Mouse (Mus musculus) neural tube, embryonic 14.5 days (tissue): ENCODE data around the gene Clip4. TPM values are rescaled to one million over a fixed set of nuclear protein-coding genes. Genes with fewer than 3 reads are reported as not detected.

ENCODE experiments used
- ATAC-seq: fragments of 200-750 bp; cut with Nextera tagmentation; 2 replicates; pipeline ENCODE4 v1.8.0; 2017; ENCODE audit warnings: low read depth, mild to moderate bottlenecking, moderate TSS enrichment, moderate library complexity
- H3K27ac ChIP-seq: fragments of 300-500 bp; sonication (generic); 2 replicates; pipeline ENCODE4 v1.5.1; 2014; ENCODE audit warnings: low read depth, mild to moderate bottlenecking, control low read depth, low read length, moderate library complexity, mixed read lengths
- H3K27me3 ChIP-seq: fragments of 300-500 bp; sonication (generic); 2 replicates; pipeline ENCODE4 v1.6.1; 2014; ENCODE audit warnings: low read length; ENCODE audit not compliant: control insufficient read depth, insufficient read depth
- H3K36me3 ChIP-seq: fragments of 300-500 bp; sonication (generic); 2 replicates; pipeline ENCODE4 v1.6.1; 2014; ENCODE audit warnings: low read length, mixed read lengths; ENCODE audit not compliant: control insufficient read depth, insufficient read depth
- H3K4me1 ChIP-seq: fragments of 300-500 bp; sonication (generic); 2 replicates; pipeline ENCODE4 v1.6.1; 2014; ENCODE audit warnings: low read length; ENCODE audit not compliant: control insufficient read depth, insufficient read depth
- H3K4me2 ChIP-seq: fragments of 300-500 bp; sonication (generic); 2 replicates; pipeline ENCODE4 v1.6.1; 2014; ENCODE audit warnings: mild to moderate bottlenecking, low read depth, low read length, control low read depth
- H3K4me3 ChIP-seq: fragments of 300-500 bp; sonication (generic); 2 replicates; pipeline ENCODE4 v1.5.1; 2014; ENCODE audit warnings: low read depth, low read length, control low read depth, mixed read lengths
- H3K9ac ChIP-seq: fragments of 300-500 bp; sonication (generic); replicated peaks from 2 replicates; pipeline ENCODE4 v1.6.1; 2014; ENCODE audit warnings: low read depth, mild to moderate bottlenecking, control low read depth, low read length, mixed read lengths
- H3K9me3 ChIP-seq: fragments of 300-500 bp; sonication (generic); 2 replicates; pipeline ENCODE4 v1.6.1; 2016; ENCODE audit warnings: low read length; ENCODE audit not compliant: control insufficient read depth
- WGBS: fragments of 180-500 bp; shearing (Covaris S2); extraction: QIAGEN DNeasy Blood & Tissue Kit; methylation state at CpG from one replicate; pipeline ENCODE4 v1.1.7; 2014; 5-methylcytosine and 5-hydroxymethylcytosine counted together
- polyA plus RNA-seq: library from polyadenylated mRNA; unstranded; fragments of >200 nt; fragmentation: Nextera tagmentation; extraction: Ambion mirVana; gene quantifications from 2 replicates; pipeline ENCODE4 v1.2.1, GENCODE M21; 2014

Clip4 gene
- polyA plus RNA-seq, 1 experiment from 2014 or later: 22.5 TPM

- no peak overlapping the region for H3K4me3 ChIP-seq
- no peaks in the 10 kb centered on the region for H3K27me3 ChIP-seq
- no peaks in the 10 kb centered on the region for H3K36me3 ChIP-seq
- no peak overlapping the region for H3K9ac ChIP-seq
- no peak for ATAC-seq
- H3K9me3 ChIP-seq: no peaks in the 10 kb centered on the region
- no peak overlapping the region for H3K4me2 ChIP-seq
- 89% methylated on average over 4 of the region's 4 CpGs for WGBS
- H3K4me1 ChIP-seq: peaks cover 5% of the 10 kb centered on the region
- no peak overlapping the region for H3K27ac ChIP-seq
Measured at GRCm38 (mm10) chr17:71780945-71781344, 12.7 kb downstream of the Clip4 start.

DNA sequence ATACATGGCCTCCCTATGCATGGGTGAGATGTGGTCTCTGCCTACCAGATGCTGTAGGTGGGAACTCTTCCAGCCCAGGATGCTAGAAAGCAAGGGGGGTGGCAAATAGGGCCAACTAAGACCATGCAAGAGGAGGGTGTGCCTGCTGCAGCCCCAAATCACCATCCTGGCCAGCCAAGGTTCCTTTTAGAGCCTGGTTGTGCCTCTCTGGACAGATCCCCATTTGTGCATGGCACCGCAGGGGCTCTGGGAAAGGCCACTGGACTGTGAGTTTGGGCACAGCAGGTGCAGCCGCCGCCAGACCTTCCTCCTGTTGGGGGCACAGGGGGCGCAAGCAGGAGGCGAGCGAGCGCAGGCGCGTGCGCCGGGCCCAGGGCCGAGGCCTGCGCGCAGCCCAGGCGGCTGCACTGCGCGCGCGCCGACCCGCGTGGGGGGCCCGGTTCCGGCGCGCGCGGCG is 14.0 kb downstream of the Clip4 start:
- no peaks in the 10 kb centered on the region for H3K36me3 ChIP-seq
- H3K4me2 ChIP-seq: peak overlapping the region; percentile 73
- H3K9ac ChIP-seq: peak overlapping the region; percentile 90
- H3K27ac ChIP-seq: peak overlapping the region; percentile 71
- peaks cover 5% of the 10 kb centered on the region for H3K4me1 ChIP-seq
- H3K4me3 ChIP-seq: peak overlapping the region; percentile 81
- WGBS: 0% methylated on average over 20 of the region's 29 CpGs
- no peaks in the 10 kb centered on the region for H3K9me3 ChIP-seq
- ATAC-seq: peak; percentile 93
- no peaks in the 10 kb centered on the region for H3K27me3 ChIP-seq

GRCm38 (mm10) chr17:71782699-71783365 is 14.6 kb downstream of the Clip4 start:
- ATAC-seq: peak; percentile 78

GRCm38 (mm10) chr17:71783366-71783735 is 15.1 kb downstream of the Clip4 start:
- no peak for ATAC-seq
- H3K4me2 ChIP-seq: peak overlapping the region; percentile 73
- H3K36me3 ChIP-seq: no peaks in the 10 kb centered on the region
- H3K9ac ChIP-seq: peak overlapping the region; percentile 90; the same call in 1 of the 2 replicates
- H3K4me1 ChIP-seq: peaks cover 5% of the 10 kb centered on the region
- no peak overlapping the region; the same call in 1 of the 2 replicates for H3K27ac ChIP-seq
- no peaks in the 10 kb centered on the region for H3K27me3 ChIP-seq
- 9% methylated on average over 10 of the region's 10 CpGs for WGBS
- no peaks in the 10 kb centered on the region for H3K9me3 ChIP-seq
- peak overlapping the region; percentile 81 for H3K4me3 ChIP-seq

More at GRCm38 (mm10) chr17:71782699-71783365, 14.6 kb downstream of the Clip4 start:
- H3K4me3 ChIP-seq: peak overlapping the region; percentile 81
- peak overlapping the region; percentile 73 for H3K4me2 ChIP-seq
- no peaks in the 10 kb centered on the region for H3K9me3 ChIP-seq
- WGBS: under 1% methylated on average over 35 of the region's 59 CpGs
- H3K36me3 ChIP-seq: no peaks in the 10 kb centered on the region
- peak overlapping the region; percentile 71 for H3K27ac ChIP-seq
- H3K9ac ChIP-seq: peak overlapping the region; percentile 90
- H3K27me3 ChIP-seq: no peaks in the 10 kb centered on the region
- H3K4me1 ChIP-seq: peaks cover 5% of the 10 kb centered on the region

GRCm38 (mm10) chr17:71786456-71786855 is 18.2 kb downstream of the Clip4 start:
- Histone ChIP-seq H3K4me1 (peaks cover 5% of the 10 kb centered on the region), H3K27me3 (no peaks in the 10 kb centered on the region), H3K27ac (no peak overlapping the region), H3K4me2 (no peak overlapping the region), H3K36me3 (no peaks in the 10 kb centered on the region), H3K9me3 (no peaks in the 10 kb centered on the region), H3K9ac (no peak overlapping the region), H3K4me3 (no peak overlapping the region)
- no peak for ATAC-seq

GRCm38 (mm10) chr17:71791109-71791508 is 22.8 kb downstream of the Clip4 start:
- no peaks in the 10 kb centered on the region for H3K27me3 ChIP-seq
- H3K36me3 ChIP-seq: peaks cover 7% of the 10 kb centered on the region; the same call in 1 of the 2 replicates
- no peak overlapping the region for H3K4me3 ChIP-seq
- WGBS: 88% methylated on average over 4 of the region's 4 CpGs
- no peak overlapping the region for H3K9ac ChIP-seq
- H3K9me3 ChIP-seq: no peaks in the 10 kb centered on the region
- no peak for ATAC-seq
- no peak overlapping the region for H3K27ac ChIP-seq
- H3K4me2 ChIP-seq: no peak overlapping the region
- H3K4me1 ChIP-seq: no peaks in the 10 kb centered on the region

DNA sequence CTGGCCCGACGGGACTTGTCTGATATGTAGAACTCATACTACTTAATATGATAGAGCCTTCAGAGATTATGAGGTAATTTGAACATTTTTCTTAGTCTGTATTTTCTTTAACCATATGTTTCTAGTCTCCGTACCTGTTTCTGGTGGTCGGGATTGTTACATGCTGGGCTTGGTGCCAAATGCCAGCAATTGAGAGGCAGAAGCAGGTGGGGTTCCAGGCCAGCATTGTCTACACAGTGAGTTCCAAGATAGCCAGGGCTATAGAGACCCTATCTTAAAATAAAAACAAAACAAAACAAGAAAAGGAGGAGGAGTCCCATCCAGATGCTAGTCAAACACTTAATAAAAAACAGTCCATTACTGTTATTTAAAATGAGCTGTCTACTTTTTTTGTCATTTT is 23.3 kb downstream of the Clip4 start:
- Histone ChIP-seq H3K27ac (no peak overlapping the region), H3K4me1 (no peaks in the 10 kb centered on the region), H3K36me3 (peaks cover 7% of the 10 kb centered on the region; the same call in 1 of the 2 replicates), H3K9ac (no peak overlapping the region), H3K9me3 (no peaks in the 10 kb centered on the region), H3K4me3 (no peak overlapping the region), H3K4me2 (no peak overlapping the region), H3K27me3 (no peaks in the 10 kb centered on the region)
- WGBS: 82% methylated on average over 4 of the region's 4 CpGs
- ATAC-seq: no peak

DNA sequence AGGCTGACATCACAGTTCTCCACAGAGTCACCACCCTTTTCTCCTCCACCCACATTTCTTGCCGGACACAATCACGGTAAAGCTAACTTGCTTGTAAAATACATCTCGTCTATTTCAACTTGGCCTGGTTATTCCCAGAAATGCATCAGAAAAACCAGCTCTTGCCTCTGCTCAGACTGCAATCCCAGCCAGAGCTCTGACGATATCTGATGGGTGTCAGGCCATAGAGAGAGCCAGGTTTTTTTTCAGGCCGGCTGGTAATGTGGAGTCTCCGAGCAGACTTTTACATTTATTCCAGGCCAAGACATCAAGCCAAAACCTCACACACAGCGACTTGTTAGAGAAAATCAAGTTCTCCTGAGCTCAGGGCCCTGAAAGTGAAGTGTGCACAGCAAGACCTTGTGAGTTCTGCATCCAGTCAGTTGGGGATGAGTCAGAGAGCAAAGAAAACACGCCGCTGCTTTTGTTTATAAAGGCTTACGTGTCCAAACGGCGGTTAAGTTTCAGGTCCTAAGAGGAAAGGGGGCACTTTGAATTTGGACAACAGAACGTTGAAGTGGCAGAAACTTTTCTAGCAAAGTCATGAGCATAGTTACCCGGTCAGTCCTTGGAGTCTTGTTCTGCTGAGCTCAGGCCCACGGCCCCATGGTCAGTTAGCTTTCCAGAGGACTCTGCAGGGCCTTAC is 27.4 kb downstream of the Clip4 start:
- H3K9ac ChIP-seq: no peak overlapping the region
- no peak overlapping the region for H3K4me2 ChIP-seq
- peaks cover 7% of the 10 kb centered on the region; the same call in 1 of the 2 replicates for H3K36me3 ChIP-seq
- ATAC-seq: no peak
- 87% methylated on average over 15 of the region's 15 CpGs for WGBS
- H3K4me3 ChIP-seq: no peak overlapping the region
- no peaks in the 10 kb centered on the region for H3K4me1 ChIP-seq
- no peak overlapping the region for H3K27ac ChIP-seq
- H3K27me3 ChIP-seq: no peaks in the 10 kb centered on the region
- H3K9me3 ChIP-seq: no peaks in the 10 kb centered on the region

GRCm38 (mm10) chr17:71803456-71803855 is 35.2 kb downstream of the Clip4 start:
- no peak for ATAC-seq
- H3K4me1 ChIP-seq: no peaks in the 10 kb centered on the region
- peaks cover 7% of the 10 kb centered on the region; the same call in 1 of the 2 replicates for H3K36me3 ChIP-seq
- H3K4me3 ChIP-seq: no peak overlapping the region
- no peaks in the 10 kb centered on the region for H3K9me3 ChIP-seq
- H3K9ac ChIP-seq: no peak overlapping the region
- WGBS: 85% methylated on average over 6 of the region's 6 CpGs
- H3K27ac ChIP-seq: no peak overlapping the region
- H3K4me2 ChIP-seq: no peak overlapping the region
- H3K27me3 ChIP-seq: no peaks in the 10 kb centered on the region
